Mouse (Mus musculus) stomach, embryonic 14.5 days (tissue): ENCODE measurements at regions not wholly inside any gene's neighbourhood (a gene's known extent, or its start where the extent isn't known, plus 50 kb on each side); places are given as distances from the start of the nearest gene placed in this dataset.

Source experiments
- ATAC-seq: fragments of 200-750 bp; cut with Nextera tagmentation; 2 replicates; pipeline ENCODE4 v1.8.0; 2017; ENCODE audit warnings: low read depth, moderate TSS enrichment; ENCODE audit not compliant: insufficient number of reproducible peaks, insufficient read depth, low FRiP score
- H3K27ac ChIP-seq: fragments of 300-500 bp; sonication (generic); 2 replicates; pipeline ENCODE4 v1.5.1; 2014; ENCODE audit warnings: mild to moderate bottlenecking, low read length, moderate library complexity, mixed read lengths
- H3K27me3 ChIP-seq: fragments of 300-500 bp; sonication (generic); 2 replicates; pipeline ENCODE4 v1.6.1; 2014; ENCODE audit warnings: low read length, control low read depth, mixed read lengths; ENCODE audit not compliant: control insufficient read depth, insufficient read depth
- H3K36me3 ChIP-seq: fragments of 300-500 bp; sonication (generic); 2 replicates; pipeline ENCODE4 v1.6.1; 2014; ENCODE audit warnings: mild to moderate bottlenecking, control low read depth, low read length, moderate library complexity, mixed read lengths; ENCODE audit not compliant: control insufficient read depth, insufficient read depth
- H3K4me1 ChIP-seq: fragments of 300-500 bp; sonication (generic); 2 replicates; pipeline ENCODE4 v1.6.1; 2014; ENCODE audit warnings: low read length, control low read depth, mixed read lengths; ENCODE audit not compliant: control insufficient read depth, insufficient read depth
- H3K4me2 ChIP-seq: fragments of 300-500 bp; sonication (generic); replicated peaks from 2 replicates; pipeline ENCODE4 v1.6.1; 2014; ENCODE audit warnings: low read depth, low read length, control low read depth
- H3K4me3 ChIP-seq: fragments of 300-500 bp; sonication (generic); 2 replicates; pipeline ENCODE4 v1.5.1; 2014; ENCODE audit warnings: low read depth, low read length, control low read depth
- H3K9ac ChIP-seq: fragments of 300-500 bp; sonication (generic); replicated peaks from 2 replicates; pipeline ENCODE4 v1.6.1; 2014; ENCODE audit warnings: low read depth, mild to moderate bottlenecking, control low read depth, low read length, moderate library complexity, mixed read lengths
- H3K9me3 ChIP-seq: fragments of 300-500 bp; sonication (generic); 2 replicates; pipeline ENCODE4 v1.6.1; 2016; ENCODE audit warnings: low read depth, low read length, control low read depth; ENCODE audit not compliant: control insufficient read depth
- WGBS: fragments of 180-500 bp; shearing (Covaris S2); extraction: QIAGEN DNeasy Blood & Tissue Kit; methylation state at CpG from one replicate; pipeline ENCODE4 v1.1.7; 2014; 5-methylcytosine and 5-hydroxymethylcytosine counted together

DNA sequence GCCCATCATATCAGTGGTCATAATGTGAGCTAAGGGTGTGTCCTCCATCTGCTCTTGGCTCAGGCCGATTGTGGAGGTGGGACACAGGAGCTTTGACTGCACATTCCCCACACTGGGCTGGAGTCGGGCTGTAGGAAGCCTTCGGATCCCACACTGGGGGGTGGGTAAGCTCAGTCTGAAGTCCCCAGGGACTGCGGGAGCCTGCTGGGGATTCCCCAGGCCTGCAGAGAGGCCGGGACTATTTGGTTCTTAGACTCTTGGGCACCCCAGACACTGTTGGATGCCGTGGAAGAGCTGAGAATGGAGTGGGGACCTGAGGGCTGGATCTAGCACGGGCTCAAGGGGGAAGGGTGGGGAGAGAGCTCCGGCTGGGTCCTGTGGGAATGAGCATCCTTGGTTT, 547.1 kb upstream of the Nrp1 start:
- WGBS: 83% methylated on average over 8 of the region's 8 CpGs
- ATAC-seq: no peak
- H3K4me3 ChIP-seq: no peak overlapping the region
- no peaks in the 10 kb centered on the region for H3K27me3 ChIP-seq
- H3K9ac ChIP-seq: no peak overlapping the region
- H3K4me1 ChIP-seq: no peaks in the 10 kb centered on the region
- no peaks in the 10 kb centered on the region for H3K36me3 ChIP-seq
- H3K9me3 ChIP-seq: no peaks in the 10 kb centered on the region
- H3K4me2 ChIP-seq: no peak overlapping the region
- H3K27ac ChIP-seq: no peak overlapping the region

DNA sequence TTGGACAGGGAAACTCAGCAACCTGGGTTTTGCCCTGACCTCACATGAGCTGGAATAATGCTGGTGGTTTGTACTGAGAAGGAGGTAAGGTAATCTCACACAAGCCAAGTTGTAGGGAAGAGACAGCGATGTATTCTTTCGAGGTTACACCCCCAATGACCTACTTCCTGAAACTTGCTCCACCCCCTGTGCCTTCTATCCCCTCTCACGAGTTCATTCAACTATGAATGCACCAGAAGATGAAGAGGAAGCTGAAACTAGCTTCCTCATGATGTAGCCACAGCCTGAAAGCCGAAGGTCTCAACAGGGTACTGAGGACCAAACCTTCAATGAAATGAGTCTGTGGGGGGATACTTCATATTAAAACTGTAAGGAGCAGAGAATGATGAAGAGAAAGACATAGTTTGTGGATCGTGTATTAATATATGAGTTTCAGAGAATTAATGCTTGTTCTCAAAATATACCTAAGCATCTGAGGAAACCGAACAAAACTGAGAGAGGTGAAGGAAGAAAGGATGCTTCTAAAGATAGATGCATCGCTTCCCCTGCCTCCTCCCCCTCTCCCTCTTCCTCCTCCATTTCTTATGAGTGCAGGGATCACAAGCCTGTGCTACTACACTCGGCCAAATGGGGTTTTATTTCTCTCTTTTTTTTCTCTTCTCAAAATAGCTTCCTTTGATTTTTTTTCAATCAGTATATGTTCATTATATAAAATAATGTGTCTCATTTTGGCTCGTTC, 543.5 kb upstream of the Nrp1 start:
- H3K27ac ChIP-seq: no peak overlapping the region
- H3K27me3 ChIP-seq: no peaks in the 10 kb centered on the region
- no peak overlapping the region for H3K4me2 ChIP-seq
- WGBS: 79% methylated on average over 9 of the region's 9 CpGs
- ATAC-seq: no peak
- H3K4me1 ChIP-seq: no peaks in the 10 kb centered on the region
- no peak overlapping the region for H3K9ac ChIP-seq
- no peak overlapping the region for H3K4me3 ChIP-seq
- no peaks in the 10 kb centered on the region for H3K9me3 ChIP-seq
- no peaks in the 10 kb centered on the region for H3K36me3 ChIP-seq

DNA sequence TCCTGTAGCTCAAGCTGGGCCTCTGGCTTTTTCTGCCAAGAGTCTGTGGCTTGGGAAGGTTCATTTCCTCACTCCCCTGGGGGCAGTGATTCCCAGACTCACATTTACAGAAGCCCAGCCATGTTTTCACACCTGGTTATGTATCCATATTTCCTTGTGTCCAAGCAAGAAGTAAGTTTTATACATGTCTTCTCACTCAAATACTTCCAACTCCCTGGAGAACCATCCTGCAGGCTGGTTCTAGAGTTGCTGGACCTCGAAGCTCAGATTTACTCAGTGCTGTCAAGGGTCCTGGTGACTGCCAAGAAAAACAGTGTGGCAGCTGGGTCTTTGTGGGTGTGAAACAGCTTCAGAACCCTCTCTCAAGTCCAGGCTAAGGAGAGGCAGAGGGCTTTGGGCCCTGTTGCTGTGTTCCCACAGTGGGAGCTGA, 537.6 kb upstream of the Nrp1 start:
- Histone ChIP-seq H3K9me3 (no peaks in the 10 kb centered on the region), H3K4me1 (no peaks in the 10 kb centered on the region), H3K36me3 (no peaks in the 10 kb centered on the region), H3K27me3 (no peaks in the 10 kb centered on the region), H3K4me2 (no peak overlapping the region), H3K27ac (no peak overlapping the region), H3K9ac (no peak overlapping the region), H3K4me3 (no peak overlapping the region)
- ATAC-seq: no peak
- 82% methylated on average over 1 of the region's 1 CpGs for WGBS

DNA sequence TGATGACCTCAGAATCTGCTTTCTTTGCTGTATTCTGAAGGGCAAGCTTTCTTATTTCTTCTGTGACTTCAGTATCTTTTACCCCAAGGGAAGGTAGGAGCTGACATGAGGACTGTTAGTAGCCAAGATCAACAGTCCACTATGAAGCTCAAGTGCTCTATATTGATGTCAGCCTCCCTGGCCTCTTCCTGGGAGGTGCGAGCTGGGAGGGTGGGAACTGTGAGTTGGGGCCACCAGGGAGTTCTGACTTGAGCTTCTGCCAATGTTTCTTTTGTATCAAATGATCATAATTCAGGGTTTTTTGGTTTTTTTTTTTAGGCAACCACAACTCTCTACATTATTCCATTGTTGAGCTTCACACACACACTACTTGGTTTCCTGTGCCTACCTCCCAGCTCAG, 536.8 kb upstream of the Nrp1 start:
- no peaks in the 10 kb centered on the region for H3K36me3 ChIP-seq
- no peak overlapping the region for H3K27ac ChIP-seq
- H3K4me3 ChIP-seq: no peak overlapping the region
- no peak for ATAC-seq
- 70% methylated on average over 1 of the region's 1 CpGs for WGBS
- no peaks in the 10 kb centered on the region for H3K4me1 ChIP-seq
- no peaks in the 10 kb centered on the region for H3K27me3 ChIP-seq
- no peaks in the 10 kb centered on the region for H3K9me3 ChIP-seq
- no peak overlapping the region for H3K9ac ChIP-seq
- no peak overlapping the region for H3K4me2 ChIP-seq

DNA sequence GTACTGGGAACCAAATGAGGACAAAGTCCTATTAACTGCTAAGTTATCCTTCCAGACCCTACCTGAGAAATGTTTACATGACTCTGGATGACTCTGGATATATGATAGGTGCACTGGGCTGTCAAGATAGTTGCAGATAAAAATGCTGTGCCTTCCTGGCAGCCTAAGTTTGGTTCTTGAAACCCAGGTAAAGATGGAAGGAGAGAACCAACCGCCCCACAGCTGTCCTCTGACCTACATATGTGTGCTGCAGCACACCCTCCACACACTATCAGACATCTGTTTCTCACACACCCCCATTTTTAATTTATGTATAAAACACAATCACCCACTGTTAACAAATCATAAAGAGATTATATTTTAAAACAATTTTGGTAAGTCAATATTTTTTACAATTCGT, 533.4 kb upstream of the Nrp1 start:
- H3K36me3 ChIP-seq: no peaks in the 10 kb centered on the region
- WGBS: 88% methylated on average over 2 of the region's 2 CpGs
- no peak overlapping the region for H3K27ac ChIP-seq
- no peaks in the 10 kb centered on the region for H3K4me1 ChIP-seq
- no peaks in the 10 kb centered on the region for H3K27me3 ChIP-seq
- no peaks in the 10 kb centered on the region for H3K9me3 ChIP-seq
- no peak overlapping the region for H3K4me3 ChIP-seq
- no peak overlapping the region for H3K9ac ChIP-seq
- no peak overlapping the region for H3K4me2 ChIP-seq
- ATAC-seq: no peak

DNA sequence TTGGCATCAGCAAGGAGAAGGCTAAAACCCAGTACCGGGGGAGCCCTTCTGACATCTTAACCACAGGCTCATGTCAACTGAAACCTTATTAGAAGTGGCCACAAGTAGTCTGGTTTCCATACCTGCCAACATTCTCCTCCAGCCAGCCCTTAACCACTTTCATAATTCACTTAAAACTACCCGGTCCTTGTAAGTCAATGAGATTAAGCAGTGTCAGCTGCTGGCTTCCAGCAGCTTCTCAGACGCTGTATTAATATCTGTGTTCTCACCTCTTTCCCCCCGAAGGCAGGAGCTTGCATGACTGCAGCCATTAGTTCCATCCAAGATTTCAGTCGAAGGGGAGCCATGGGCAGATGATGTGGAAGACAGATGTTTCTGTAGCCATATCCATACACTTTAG, 530.6 kb upstream of the Nrp1 start:
- 50% methylated on average over 5 of the region's 5 CpGs for WGBS
- no peak overlapping the region for H3K4me2 ChIP-seq
- ATAC-seq: no peak
- no peak overlapping the region for H3K9ac ChIP-seq
- H3K9me3 ChIP-seq: no peaks in the 10 kb centered on the region
- H3K4me3 ChIP-seq: no peak overlapping the region
- H3K27ac ChIP-seq: no peak overlapping the region
- H3K4me1 ChIP-seq: no peaks in the 10 kb centered on the region
- no peaks in the 10 kb centered on the region for H3K36me3 ChIP-seq
- no peaks in the 10 kb centered on the region for H3K27me3 ChIP-seq

DNA sequence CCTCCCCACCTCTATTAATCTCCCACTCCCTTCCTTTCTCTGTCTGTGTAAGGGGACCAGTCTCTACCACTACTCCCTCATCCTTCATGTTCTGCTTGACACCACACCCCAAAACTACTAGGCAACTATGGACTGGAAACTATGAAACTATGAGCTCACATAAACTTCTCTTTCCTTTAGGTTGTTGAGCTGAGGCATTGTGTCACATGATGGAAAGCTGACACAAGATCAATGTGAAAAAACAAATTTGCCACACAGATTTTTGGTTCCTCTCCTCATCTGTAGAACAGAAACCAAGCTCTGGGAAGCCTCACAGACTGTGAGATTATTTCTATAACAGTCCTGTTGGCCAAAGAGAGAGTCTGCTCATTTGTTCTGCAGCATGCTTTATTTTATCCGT, 528.7 kb upstream of the Nrp1 start:
- Histone ChIP-seq H3K36me3 (no peaks in the 10 kb centered on the region), H3K4me2 (no peak overlapping the region), H3K4me1 (no peaks in the 10 kb centered on the region), H3K27ac (no peak overlapping the region), H3K4me3 (no peak overlapping the region), H3K27me3 (no peaks in the 10 kb centered on the region), H3K9me3 (no peaks in the 10 kb centered on the region), H3K9ac (no peak overlapping the region)
- 53% methylated on average over 1 of the region's 1 CpGs for WGBS
- no peak for ATAC-seq

DNA sequence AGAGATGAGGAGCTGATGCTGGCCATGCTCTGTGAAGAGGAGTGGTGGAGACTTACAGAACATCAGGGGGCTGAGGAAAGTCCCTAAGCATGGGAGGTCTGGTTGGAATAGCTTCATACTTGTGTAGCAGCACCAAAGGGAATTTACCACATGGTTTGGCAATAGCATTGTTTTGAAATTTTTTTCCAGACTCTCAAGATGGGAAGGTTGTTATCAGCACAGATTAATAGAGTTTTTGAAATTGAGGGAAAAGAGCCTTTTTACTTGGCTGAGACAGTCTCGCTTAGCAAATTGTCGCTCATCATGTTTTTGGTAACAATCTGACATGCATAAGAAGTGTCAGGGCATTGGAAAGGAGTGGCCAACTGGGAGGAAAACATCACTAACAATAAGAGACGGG, 524.4 kb upstream of the Nrp1 start:
- Histone ChIP-seq H3K27ac (no peak overlapping the region), H3K4me3 (no peak overlapping the region)
- no peak for ATAC-seq

More for the DNA sequence above, 524.4 kb upstream of the Nrp1 start:
- no peak overlapping the region for H3K9ac ChIP-seq
- H3K36me3 ChIP-seq: no peaks in the 10 kb centered on the region
- H3K4me1 ChIP-seq: no peaks in the 10 kb centered on the region
- H3K4me2 ChIP-seq: no peak overlapping the region
- H3K27me3 ChIP-seq: no peaks in the 10 kb centered on the region
- WGBS: 59% methylated on average over 3 of the region's 3 CpGs
- no peaks in the 10 kb centered on the region for H3K9me3 ChIP-seq
